Mouse (Mus musculus) limb, embryonic 14.5 days (tissue): Measurements from ENCODE around the gene Gm20422. TPM values are rescaled to one million over a fixed set of nuclear protein-coding genes. Genes with fewer than 3 reads are reported as not detected.

Experiments
- ATAC-seq: fragments of 200-750 bp; cut with Nextera tagmentation; 2 replicates; pipeline ENCODE4 v1.8.0; 2017; ENCODE audit warnings: low read depth, moderate number of reproducible peaks, moderate TSS enrichment; ENCODE audit not compliant: low FRiP score
- DNase-seq: peaks from one replicate; pipeline ENCODE4 v3.0.0-alpha.2; 2015; ENCODE audit warnings: low spot score
- H3K27ac ChIP-seq: fragments of 300-500 bp; sonication (generic); replicated peaks from 2 replicates; pipeline ENCODE4 v1.5.1; 2014; ENCODE audit warnings: low read depth, mild to moderate bottlenecking, low read length, moderate library complexity, mixed read lengths
- H3K27me3 ChIP-seq: fragments of 300-500 bp; sonication (generic); 2 replicates; pipeline ENCODE4 v1.6.1; 2014; ENCODE audit warnings: low read length, mixed read lengths; ENCODE audit not compliant: control insufficient read depth, insufficient read depth
- H3K36me3 ChIP-seq: fragments of 300-500 bp; sonication (generic); 2 replicates; pipeline ENCODE4 v1.6.1; 2014; ENCODE audit warnings: mild to moderate bottlenecking, low read length, moderate library complexity, mixed read lengths; ENCODE audit not compliant: control insufficient read depth, insufficient read depth
- H3K4me1 ChIP-seq: fragments of 300-500 bp; sonication (generic); 2 replicates; pipeline ENCODE4 v1.6.1; 2014; ENCODE audit warnings: antibody characterized with exemption, low read length, mixed read lengths; ENCODE audit not compliant: control insufficient read depth, insufficient read depth
- H3K4me2 ChIP-seq: fragments of 300-500 bp; sonication (generic); replicated peaks from 2 replicates; pipeline ENCODE4 v1.6.1; 2014; ENCODE audit warnings: low read depth, mild to moderate bottlenecking, low read length, moderate library complexity; ENCODE audit not compliant: severe bottlenecking
- H3K4me3 ChIP-seq: fragments of 300-500 bp; sonication (generic); replicated peaks from 2 replicates; pipeline ENCODE4 v1.5.1; 2014; ENCODE audit warnings: low read length
- H3K9ac ChIP-seq: fragments of 300-500 bp; sonication (generic); 2 replicates; pipeline ENCODE4 v1.6.1; 2014; ENCODE audit warnings: mild to moderate bottlenecking, low read depth, low read length, moderate library complexity; ENCODE audit not compliant: severe bottlenecking
- H3K9me3 ChIP-seq: fragments of 300-500 bp; sonication (generic); 2 replicates; pipeline ENCODE4 v1.6.1; 2016; ENCODE audit warnings: low read length; ENCODE audit not compliant: control insufficient read depth
- POLR2A ChIP-seq: fragments of 200-500 bp; IDR thresholded peaks from 2 replicates; pipeline ENCODE4 v1.8.0; 2012; ENCODE audit warnings: inconsistent platforms, mild to moderate bottlenecking, moderate library complexity, borderline replicate concordance; ENCODE audit not compliant: insufficient read depth, insufficient read length; ENCODE audit errors: extremely low read depth
- WGBS: fragments of 180-500 bp; shearing (Covaris S2); extraction: QIAGEN DNeasy Blood & Tissue Kit; methylation state at CpG from one replicate; pipeline ENCODE4 v1.1.7; 2014; 5-methylcytosine and 5-hydroxymethylcytosine counted together
- polyA plus RNA-seq, 2 experiments: library from polyadenylated mRNA; depleted of rRNA in 1 of 2; stranded (reverse) in 1 of 2; unstranded in 1 of 2; fragments of >200 nt; fragmentation: Nextera tagmentation in 1 of 2; extraction: Ambion mirVana in 1 of 2; gene quantifications; 2 replicates each; pipeline versions ENCODE4 v1.2.1 to v1.2.3; 2012 to 2014

Gm20422 gene
- polyA plus RNA-seq, 2 experiments: 0.62 to 1.1 TPM

DNA sequence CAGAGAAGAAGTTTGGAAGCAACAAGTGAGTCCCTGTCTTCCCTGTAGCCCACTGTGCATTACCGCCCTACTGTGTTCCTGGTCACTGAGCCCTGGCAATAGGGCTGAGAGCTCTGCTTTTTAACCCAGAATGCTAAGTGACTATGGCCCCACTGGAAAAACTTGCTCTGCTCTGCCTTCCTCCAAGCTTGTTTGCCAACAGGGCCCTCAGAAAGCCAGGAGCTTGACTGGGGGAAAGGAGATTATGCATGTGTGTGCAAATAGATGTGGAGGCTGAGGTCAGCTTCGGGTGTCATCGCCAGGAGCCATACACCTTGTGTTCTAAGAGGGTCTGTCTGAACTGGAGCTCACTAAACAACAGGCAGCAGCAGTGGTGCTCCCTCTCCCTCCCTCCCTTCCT, 19.4 kb upstream of the Gm20422 start:
- 94% methylated on average over 3 of the region's 3 CpGs for WGBS
- no peak overlapping the region for H3K4me3 ChIP-seq

DNA sequence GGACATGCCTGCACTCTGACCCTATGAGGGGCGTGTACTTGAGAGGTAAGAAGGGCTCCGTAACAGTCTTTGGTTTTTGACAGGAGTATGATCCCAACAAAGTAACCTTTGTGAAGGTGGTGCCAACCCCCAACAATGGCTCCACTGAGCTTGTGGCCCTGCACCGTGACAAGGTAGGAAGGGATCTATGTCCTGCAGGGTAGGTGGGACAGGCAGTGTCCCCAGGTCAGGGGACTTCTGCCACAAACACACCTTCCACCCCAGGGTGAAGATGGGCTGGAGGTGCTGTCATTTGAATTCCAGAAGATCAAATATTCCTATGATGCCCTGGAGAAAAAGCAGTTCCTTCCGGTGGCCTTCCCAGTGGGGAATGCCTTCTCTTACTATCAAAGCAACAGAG, 19.0 kb upstream of the Gm20422 start:
- Histone ChIP-seq H3K4me3 (no peak overlapping the region), H3K27me3 (no peaks in the 10 kb centered on the region), H3K4me2 (no peak overlapping the region), H3K27ac (no peak overlapping the region), H3K9me3 (no peaks in the 10 kb centered on the region), H3K36me3 (peaks cover 51% of the 10 kb centered on the region), H3K4me1 (peaks cover 16% of the 10 kb centered on the region), H3K9ac (no peak overlapping the region)
- 96% methylated on average over 4 of the region's 4 CpGs for WGBS
- DNase-seq: no peak
- no peak for TF ChIP-seq POLR2A
- ATAC-seq: no peak

More for the DNA sequence above, 19.4 kb upstream of the Gm20422 start:
- DNase-seq: no peak
- Histone ChIP-seq H3K36me3 (peaks cover 55% of the 10 kb centered on the region), H3K9ac (no peak overlapping the region), H3K27me3 (no peaks in the 10 kb centered on the region), H3K4me1 (peaks cover 16% of the 10 kb centered on the region), H3K27ac (no peak overlapping the region), H3K4me2 (no peak overlapping the region), H3K9me3 (no peaks in the 10 kb centered on the region)
- no peak for TF ChIP-seq POLR2A
- ATAC-seq: no peak

DNA sequence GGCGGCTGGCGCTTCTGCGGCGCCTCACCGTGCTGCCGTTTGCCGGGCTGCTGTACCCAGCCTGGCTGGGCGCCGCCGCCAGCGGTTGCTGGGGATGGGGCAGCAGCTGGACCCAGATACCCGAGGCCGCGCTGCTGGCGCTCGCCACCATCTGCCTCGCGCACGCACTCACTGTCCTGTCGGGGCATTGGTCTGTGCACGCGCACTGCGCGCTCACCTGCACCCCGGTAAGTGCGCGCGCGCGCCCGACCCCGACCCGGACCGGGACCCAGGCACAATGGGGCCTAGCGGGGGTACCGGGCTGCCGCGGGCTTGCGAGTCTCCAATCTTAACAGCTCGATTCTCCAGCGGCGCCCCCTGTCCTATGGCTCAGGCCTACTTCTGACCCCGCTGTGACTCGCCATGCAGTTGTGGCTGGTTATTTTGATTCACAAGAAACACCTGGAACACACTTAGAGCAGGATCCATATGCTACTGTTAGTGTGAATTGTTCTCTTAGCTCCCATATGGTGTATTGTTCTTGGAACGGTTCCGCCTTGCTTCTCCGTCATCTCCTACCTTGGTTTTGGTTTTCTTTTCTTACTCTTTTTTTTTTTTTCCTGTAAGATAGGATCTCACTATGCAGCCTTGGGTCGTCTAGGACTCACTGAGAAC, 16.9 kb upstream of the Gm20422 start:
- H3K9ac ChIP-seq: peak overlapping the region; percentile 92
- peak overlapping the region; percentile 66 for H3K4me2 ChIP-seq
- no peaks in the 10 kb centered on the region for H3K27me3 ChIP-seq
- ATAC-seq (peak; percentile 64), DNase-seq (no peak)
- peak overlapping the region; percentile 71 for H3K27ac ChIP-seq
- peak overlapping the region; percentile 99 for H3K4me3 ChIP-seq
- H3K36me3 ChIP-seq: peaks cover 29% of the 10 kb centered on the region
- TF ChIP-seq POLR2A: no peak
- under 1% methylated on average over 18 of the region's 48 CpGs for WGBS
- H3K9me3 ChIP-seq: no peaks in the 10 kb centered on the region
- peaks cover 16% of the 10 kb centered on the region for H3K4me1 ChIP-seq

DNA sequence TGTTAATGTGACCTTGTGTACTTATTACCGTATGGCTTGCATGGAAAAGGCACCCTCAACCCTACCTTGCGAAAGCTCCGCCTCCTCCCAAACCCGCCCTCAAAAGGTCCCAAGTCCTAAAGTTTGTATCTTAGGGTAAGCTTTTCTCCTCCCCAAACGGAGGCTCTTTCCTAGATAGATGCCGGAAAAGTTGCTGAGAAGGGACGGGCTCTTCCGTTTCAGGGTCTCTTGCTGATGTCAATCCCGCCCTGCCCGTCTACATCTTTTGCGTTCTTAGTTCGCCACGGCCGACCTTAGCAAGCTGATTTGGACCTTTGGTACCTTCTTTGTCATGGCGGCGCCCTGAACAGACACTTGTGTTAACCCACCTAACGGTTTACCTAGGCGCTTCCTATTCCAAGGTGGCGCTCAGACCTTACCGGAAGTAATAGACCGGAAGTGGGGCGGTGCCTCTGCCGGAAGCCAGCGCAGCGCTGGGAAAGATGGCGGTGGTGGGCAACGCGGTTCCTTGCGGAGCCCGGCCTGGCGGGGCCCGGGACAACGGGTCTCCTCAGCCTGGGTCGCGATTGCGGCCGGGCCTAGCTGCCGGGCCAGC, 16.2 kb upstream of the Gm20422 start, which contains the start of the genes Atp13a1 and Zfp866:
Gene Atp13a1 (plus strand): TSS at position 391 of the 595 bp plus-strand sequence.
Gene Zfp866 (minus strand): TSS at position 406 of the 595 bp plus-strand sequence.
- peak; percentile 67; the same call in 1 of the 2 replicates for TF ChIP-seq POLR2A
- peak within 1 kb of the TSS; percentile 66 for H3K4me2 ChIP-seq
- peak within 1 kb of the TSS; percentile 99 for H3K4me3 ChIP-seq
- H3K27ac ChIP-seq: peak within 1 kb of the TSS; percentile 86
- ATAC-seq (peak; percentile 94), DNase-seq (peak; percentile 92)
- peak within 1 kb of the TSS; percentile 92 for H3K9ac ChIP-seq
- H3K27me3 ChIP-seq: no peaks in the 10 kb centered on the region
- H3K36me3 ChIP-seq: peaks cover 23% of the 10 kb centered on the region
- WGBS: 1% methylated on average over 38 of the region's 38 CpGs
- peaks cover 16% of the 10 kb centered on the region for H3K4me1 ChIP-seq
- H3K9me3 ChIP-seq: no peaks in the 10 kb centered on the region

DNA sequence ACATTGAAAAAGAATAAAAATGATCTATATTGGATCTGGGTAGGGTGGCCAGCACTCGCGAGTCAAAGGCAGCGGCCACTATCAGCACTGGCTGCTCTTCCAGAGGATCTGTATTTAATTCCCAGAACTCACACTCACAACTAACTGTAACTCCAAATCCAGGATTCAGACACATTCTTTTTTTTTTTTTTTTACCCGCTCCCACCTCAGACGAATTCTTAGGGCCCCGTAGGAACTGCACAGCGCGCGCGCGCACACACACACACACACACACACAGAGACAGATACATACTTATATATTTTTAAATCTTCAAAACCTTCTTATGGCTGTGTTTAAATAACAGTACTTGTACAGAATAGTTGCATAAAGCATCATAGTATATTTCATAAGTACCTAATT, 15.7 kb upstream of the Gm20422 start:
- WGBS: 24% methylated on average over 11 of the region's 11 CpGs
- H3K4me2 ChIP-seq: peak overlapping the region; percentile 66
- H3K36me3 ChIP-seq: peaks cover 17% of the 10 kb centered on the region
- peaks cover 16% of the 10 kb centered on the region for H3K4me1 ChIP-seq
- peak overlapping the region; percentile 92 for H3K9ac ChIP-seq
- no peak overlapping the region for H3K27ac ChIP-seq
- H3K27me3 ChIP-seq: no peaks in the 10 kb centered on the region
- ATAC-seq (no peak), DNase-seq (no peak)
- no peaks in the 10 kb centered on the region for H3K9me3 ChIP-seq
- H3K4me3 ChIP-seq: peak overlapping the region; percentile 99
- no peak for TF ChIP-seq POLR2A
